Mouse (Mus musculus): ENCODE data around the gene Pde8b. TPM values are rescaled to one million over a fixed set of nuclear protein-coding genes. Genes with fewer than 3 reads are reported as not detected.

The Pde8b gene
- total RNA-seq, 2 experiments from 2014 or later = 137 to 147 TPM

DNA sequence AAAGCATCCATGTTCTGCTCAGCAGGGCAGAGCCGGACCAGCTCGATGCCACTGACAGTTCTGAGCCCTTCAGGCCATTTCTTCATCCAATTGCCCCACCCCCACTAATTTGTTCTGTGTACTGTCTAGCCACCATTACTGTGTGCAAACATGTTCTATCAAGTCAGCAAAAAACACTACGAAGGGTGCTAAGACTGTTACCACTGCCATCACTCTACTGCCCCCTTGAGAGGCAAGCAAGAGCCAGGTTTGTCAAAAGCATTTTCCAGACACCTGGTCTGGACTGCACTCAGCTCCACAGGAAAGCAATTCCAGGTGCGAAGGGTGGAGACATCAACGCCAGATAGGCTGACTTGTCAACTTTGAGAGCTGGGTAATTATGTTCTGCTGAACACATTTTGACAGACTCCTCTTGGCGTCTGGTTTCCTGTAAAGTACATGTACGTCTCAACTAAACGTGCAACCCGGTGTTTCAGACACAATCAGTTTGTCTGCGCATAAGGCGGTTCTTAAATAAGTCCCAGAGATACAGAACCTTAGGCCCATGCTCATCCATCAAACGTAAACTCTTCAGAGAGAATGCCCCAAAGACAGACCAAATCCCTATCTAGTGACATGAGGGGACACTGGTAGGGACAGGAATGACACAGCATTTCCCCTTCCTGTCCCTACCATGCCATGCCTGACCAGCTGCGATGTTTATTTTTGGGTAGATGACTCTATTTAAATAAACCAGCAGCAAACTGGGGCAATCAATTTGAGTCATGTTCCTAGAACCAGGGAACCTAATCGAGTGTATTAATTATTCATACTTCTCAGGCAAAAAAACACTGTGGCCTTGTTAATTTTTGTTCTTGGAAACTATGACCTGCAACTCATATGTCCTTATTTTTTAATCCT lies 158.3 kb downstream of the Pde8b start:
- DNase-seq (ENCODE audit: low spot score in 2 of 2) = no peak

DNA sequence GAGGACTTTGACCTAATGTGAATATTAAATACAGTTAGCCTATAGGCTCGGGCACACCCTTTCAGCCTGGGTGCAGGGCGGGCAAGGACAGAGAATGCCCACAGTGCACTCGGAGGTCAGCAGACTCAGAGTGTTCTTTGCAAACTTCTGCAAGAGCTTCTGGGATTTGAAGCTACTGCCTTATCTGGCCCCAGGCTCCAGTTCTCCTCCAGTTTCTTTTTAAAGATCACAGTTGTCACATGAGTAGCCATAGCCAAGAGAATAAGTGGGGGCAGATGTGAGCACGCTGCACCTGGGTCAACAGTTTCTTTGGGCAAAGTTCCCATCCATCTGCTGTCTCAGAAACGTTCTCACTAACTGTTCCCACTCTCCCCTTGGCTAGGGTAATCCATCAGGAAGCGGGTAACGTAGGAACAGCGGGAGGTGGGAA lies 162.8 kb downstream of the Pde8b start:
- DNase-seq (ENCODE audit: low spot score in 2 of 2) = peak; percentile 49 to 52

DNA sequence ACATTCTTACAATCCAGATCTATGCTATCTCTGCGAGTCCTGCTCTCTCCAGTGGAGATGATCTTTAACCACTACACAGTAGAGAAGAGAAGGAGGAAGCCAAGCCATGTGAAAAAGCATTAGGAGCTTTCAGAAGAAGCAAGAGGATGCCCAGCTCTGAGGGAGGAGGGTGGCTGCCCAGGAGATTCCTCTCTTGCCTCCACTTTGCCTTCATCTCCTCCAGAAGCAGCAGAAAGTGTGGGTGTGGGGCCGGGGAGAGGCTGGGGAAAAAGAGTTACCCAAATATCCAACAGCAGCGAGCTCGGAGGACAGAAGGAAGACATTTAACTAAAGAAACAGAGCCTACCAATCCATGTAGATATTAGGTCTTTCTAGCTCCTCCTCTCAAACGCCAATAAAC lies 164.1 kb downstream of the Pde8b start:
- peak in 1 of 2 experiments; percentile 53 for DNase-seq (ENCODE audit: low spot score in 2 of 2)

DNA sequence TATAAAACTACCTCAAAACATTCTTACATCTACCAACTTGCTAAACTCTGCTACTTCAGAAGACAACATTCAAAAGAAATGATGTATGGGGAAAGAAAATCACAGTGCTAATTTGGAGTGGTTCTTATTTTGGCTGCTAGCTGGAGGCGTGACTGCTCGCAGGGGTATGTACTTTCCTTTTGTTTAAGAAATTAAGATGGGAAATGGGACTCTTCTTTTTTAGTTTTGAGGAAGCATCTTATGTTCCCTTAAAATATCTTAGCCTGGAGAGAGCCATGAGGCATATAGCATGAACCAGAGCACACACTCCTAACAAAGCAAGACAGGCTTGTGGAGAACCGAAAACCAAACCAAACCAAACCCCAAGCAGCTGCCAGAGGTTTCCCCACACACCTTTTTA lies 167.5 kb downstream of the Pde8b start:
- no peak for DNase-seq (ENCODE audit: low spot score in 2 of 2)

- peak in 1 of 2 experiments; percentile 55 for DNase-seq (ENCODE audit: low spot score in 2 of 2)
Observed at GRCm38 (mm10) chr13:95081082-95081481, 169.1 kb downstream of the Pde8b start.

GRCm38 (mm10) chr13:95078492-95078891 lies 171.6 kb downstream of the Pde8b start:
- no peak for DNase-seq (ENCODE audit: low spot score in 2 of 2)

GRCm38 (mm10) chr13:95077688-95078087 lies 172.4 kb downstream of the Pde8b start:
- no peak for DNase-seq (ENCODE audit: low spot score in 2 of 2)

DNA sequence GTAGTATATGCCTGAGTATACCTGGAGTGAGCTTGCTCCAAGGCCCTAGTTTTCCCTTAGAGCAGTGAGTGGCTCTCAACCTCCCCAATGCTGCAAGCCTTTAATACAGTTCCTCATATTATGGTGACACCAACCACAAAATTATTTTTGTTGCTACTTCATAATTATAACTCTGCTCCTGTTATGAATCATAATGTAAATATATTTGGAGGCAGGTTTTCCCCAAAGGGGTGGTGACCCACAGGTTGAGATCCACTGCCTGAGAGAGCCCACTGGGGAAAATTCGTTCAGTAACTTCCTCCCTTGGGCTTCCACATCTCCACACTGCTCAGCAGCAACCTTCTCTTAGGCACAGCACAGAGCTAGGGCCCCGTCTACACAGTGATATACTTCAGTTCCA lies 174.0 kb downstream of the Pde8b start:
- no peak for DNase-seq (ENCODE audit: low spot score in 2 of 2)

DNA sequence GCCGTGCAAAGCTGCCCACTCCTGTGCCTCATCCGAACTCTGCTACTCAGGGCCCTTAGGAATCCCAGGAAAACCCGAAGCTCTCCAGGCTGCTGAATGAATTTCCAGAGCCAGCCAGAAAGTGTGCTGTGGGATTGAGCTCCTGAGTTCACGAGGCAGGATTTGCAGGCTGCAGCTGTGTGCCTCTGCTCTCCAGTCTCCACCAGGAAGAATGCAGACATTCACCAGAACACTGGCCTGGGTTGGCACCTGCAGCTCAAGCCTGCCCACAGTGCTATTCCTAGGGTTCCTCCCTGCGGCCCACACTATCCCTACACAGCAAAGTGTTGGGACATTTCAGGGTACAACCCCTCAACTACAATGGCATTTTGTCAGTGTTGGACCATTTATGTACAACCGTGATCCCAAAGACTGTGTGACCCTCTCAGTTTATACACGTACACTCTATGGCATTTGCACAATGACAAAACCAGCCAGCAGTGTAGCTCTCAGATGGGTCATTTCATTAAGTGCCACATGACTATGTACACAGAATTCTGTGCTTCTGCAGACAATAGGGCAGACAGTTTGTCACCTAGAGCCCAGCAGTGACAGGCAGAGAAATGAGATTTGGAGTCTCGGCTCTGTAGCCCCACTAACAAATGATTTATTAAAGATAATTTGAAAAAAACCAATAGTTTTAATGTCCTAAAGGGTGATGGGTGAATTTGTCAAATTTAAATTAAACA lies 176.5 kb downstream of the Pde8b start:
- no peak for DNase-seq (ENCODE audit: low spot score in 2 of 2)

DNA sequence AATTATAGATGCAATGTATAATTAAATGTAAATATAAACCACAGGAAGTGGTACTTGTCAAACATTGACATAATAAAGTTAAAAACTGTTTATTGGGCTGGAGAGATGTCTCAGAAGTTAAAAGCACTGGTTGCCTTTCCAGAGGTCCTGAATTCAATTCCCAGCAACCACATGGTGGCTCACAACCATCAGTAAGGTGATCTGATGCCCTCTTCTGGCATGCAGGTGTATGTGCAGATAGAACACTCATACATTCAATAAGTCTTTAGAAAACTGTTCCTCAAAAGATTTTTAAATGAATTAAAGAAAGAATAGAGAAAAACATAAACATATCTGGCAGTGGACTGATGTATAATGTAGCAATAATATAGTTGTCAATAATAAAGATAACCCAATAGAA lies 179.9 kb downstream of the Pde8b start:
- DNase-seq (ENCODE audit: low spot score in 2 of 2) = no peak

GRCm38 (mm10) chr13:95067854-95068253 lies 182.3 kb downstream of the Pde8b start:
- DNase-seq (ENCODE audit: low spot score in 2 of 2) = no peak

DNA sequence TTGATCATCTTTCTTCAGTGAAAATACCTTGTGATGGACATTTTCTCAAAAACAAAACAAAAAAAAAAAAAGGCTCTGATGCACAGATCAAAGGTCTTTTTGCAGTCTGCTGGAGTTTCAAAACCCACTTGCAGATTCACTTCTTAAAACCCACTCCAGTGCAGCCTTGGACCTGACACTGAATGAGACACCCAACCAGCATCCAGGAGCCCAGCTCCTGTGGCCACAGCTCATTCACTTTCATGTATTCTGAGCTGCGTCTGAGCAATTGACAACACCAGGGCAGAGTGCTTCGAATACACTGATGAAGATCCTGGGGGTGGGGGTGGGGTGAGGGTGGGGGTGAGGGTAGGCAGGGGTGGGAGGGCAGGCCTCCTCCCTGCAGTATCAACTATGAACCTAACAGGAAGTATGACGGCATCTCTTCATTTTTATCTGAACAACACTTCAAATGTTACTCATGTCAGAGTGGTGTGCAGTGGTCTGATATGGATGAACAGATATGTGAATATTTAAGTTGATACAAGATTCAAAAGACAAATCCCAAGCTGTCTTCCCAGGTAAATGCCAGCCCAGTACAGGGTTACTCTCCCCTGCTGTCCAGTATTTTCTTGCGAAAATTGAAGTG lies 186.6 kb downstream of the Pde8b start:
- DNase-seq (ENCODE audit: low spot score in 2 of 2) = no peak

DNA sequence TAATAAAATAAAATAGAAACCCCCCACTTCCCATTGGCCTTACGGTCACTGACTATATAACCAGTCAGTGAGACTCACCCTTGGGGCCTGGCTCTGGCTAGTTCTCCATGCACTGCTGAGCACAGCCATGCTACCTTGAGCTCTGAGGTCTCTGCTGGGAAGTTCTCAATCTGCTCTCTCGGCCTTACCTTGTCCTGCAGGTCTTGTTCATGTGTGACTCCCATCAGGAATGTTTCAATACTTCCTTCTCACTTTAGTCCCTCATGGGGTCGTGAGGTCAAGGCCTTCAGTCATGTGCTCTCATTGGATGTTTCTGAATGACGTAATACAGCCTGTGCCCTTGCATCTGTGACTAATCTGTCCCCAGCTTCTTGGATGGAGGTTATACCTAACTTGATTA lies 191.3 kb downstream of the Pde8b start:
- no peak for DNase-seq (ENCODE audit: low spot score in 2 of 2)

- DNase-seq (ENCODE audit: low spot score in 2 of 2) = no peak
Observed at GRCm38 (mm10) chr13:95056501-95057280, 193.4 kb downstream of the Pde8b start.

GRCm38 (mm10) chr13:95055742-95056388 lies 194.3 kb downstream of the Pde8b start:
- DNase-seq (ENCODE audit: low spot score in 2 of 2) = no peak

DNA sequence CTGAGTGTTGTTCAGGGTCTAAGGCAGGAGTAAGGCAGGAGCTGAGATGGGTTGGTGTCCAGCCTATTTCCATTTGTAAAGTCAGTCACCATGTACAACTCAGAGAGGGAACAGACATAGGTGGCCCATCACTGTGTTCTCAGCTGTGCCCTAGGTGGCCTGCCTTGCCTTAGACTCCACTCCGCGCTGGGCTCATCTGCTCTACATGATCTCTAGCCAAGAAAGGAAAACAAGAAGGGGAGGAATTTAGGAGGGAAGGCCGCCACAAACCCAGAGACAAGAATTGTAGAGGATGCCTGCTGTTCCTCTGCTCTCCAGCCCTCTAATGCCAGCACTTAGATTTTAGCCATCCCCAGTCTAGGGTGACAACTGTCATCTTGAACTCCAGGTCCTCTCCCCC lies 197.7 kb downstream of the Pde8b start:
- no peak for DNase-seq (ENCODE audit: low spot score in 2 of 2)

DNA sequence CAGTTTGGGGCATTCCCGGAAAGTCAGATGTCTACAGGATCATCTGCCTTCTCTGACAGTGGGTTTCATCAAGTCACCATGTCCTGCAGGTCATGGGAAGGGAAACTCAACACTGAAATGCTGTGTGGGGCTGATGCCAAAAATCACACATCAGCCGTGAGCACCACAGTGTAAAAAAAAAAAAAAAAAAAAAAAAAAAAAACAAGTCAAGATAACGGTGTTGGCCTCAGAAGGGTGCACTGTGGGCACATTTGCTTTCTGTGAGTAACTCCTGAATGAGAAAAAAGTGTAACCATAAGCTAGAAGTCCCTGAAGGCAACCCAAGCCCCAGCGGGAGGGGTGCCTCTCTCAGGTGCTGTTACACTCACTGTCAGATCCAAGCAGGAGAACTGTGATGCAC lies 199.7 kb downstream of the Pde8b start:
- no peak for DNase-seq (ENCODE audit: low spot score in 2 of 2)

GRCm38 (mm10) chr13:95044108-95044507 lies 206.0 kb downstream of the Pde8b start:
- no peak for DNase-seq (ENCODE audit: low spot score in 2 of 2)

- no peak for DNase-seq (ENCODE audit: low spot score in 2 of 2)
Observed at GRCm38 (mm10) chr13:95040140-95040738, 209.9 kb downstream of the Pde8b start.

GRCm38 (mm10) chr13:95038200-95038599 lies 211.9 kb downstream of the Pde8b start:
- DNase-seq (ENCODE audit: low spot score in 2 of 2) = no peak
